Mouse (Mus musculus) gastrocnemius, postnatal 36 days (tissue): ENCODE data around the gene 6330409D20Rik. TPM values are rescaled to one million over a fixed set of nuclear protein-coding genes. Genes with fewer than 3 reads are reported as not detected.

Experiments used
- DNase-seq, 2 experiments: peaks; one replicate each; pipeline ENCODE4 v3.0.0; 2022
- intact Hi-C: fragments of 180-260 bp; cut with DNase I; formaldehyde crosslinking; loops from one replicate; pipeline ENCODE4 v1.15.1; 2025
- total RNA-seq, 2 experiments: library from RNA; stranded (reverse); gene quantifications; 2 replicates each; pipeline ENCODE4 v1.2.3; 2021

Gene 6330409D20Rik
- total RNA-seq, 2 experiments from 2014 or later = not detected

DNA sequence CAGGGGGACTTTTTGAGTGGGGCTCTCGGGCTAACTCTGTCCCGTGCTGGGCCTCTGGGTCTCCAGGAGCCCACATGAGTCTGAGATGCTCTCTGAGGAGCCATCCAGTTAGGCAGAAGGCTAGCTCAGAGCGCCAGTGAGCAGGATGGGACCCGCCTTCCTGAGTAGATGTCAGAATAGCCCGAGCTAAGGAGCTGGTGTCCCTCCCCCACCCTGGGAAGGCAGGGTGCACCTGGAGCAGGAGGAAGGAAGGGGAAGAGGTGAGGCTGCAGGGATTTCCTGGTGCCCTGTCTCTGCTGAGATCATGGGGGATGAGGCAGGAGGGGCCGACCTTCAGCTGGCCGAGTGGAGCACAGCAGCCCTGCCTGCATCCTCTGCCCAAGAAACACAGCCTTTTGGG, 12.4 kb downstream of the 6330409D20Rik start:
- DNase-seq = peak in 1 of 2 experiments; percentile 47
- intact Hi-C loops = no loop called here

- intact Hi-C loops = no loop called here
- peak; percentile 91 to 93 for DNase-seq
Measured at GRCm38 (mm10) chr2:32727435-32727834, 13.4 kb downstream of the 6330409D20Rik start.

- intact Hi-C loops = no loop called here
- no peak for DNase-seq
Measured at GRCm38 (mm10) chr2:32724832-32725790, 15.7 kb downstream of the 6330409D20Rik start.

- no peak for DNase-seq
- intact Hi-C loops = no loop called here
Measured at GRCm38 (mm10) chr2:32724149-32724548, 16.7 kb downstream of the 6330409D20Rik start.

- intact Hi-C loops = no loop called here
- no peak for DNase-seq
Measured at GRCm38 (mm10) chr2:32722581-32722980, 18.2 kb downstream of the 6330409D20Rik start.

DNA sequence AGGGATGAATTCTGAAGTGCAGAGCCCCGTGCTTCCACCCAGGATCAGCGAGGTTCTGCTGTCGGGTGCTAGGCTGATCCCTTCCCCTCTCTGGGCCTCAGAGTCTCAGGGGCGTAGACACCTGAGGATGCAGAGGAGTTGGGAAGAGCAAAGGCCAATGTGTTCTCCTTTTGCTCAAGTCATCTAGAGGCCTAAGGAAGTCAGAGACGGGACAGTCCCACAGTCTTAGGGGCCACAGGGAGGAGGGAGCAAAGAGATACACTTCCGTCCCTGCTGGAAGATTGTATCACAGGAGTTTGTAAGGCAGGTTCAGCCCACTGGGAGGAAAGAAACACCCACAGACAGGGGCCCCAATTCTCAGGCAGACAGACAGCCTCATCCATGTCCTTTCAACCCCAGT, 18.8 kb downstream of the 6330409D20Rik start:
- DNase-seq = no peak
- intact Hi-C loops = no loop called here

DNA sequence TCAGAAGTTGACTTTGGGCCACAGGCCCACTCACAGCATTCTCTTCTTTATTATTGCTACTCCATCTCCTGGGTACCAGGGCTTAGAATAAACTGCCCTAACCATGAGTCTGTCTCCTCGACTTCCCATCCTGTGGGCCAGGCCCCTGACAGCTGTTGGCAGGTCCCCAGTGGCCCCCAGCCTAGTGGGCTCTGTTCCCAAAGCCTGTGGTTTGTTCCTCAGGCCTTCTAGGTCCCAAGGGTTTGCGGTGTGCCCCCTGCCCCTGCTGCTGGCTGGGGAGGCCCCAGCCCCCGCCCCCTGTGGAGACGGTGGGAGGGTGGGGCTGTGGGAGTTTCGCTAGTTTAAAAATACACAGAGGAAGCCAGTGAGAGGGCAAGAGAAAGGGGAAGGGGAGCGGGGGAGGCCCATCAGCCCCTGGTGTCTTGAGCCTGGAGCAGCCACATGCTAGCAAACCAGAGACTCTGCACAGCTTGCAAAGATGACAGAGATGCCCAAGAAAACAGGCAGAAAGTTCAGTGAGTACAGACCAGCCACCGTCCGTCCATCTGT, 20.1 kb downstream of the 6330409D20Rik start, which contains the start of gene Sh2d3c:
Gene Sh2d3c (plus strand): TSS at position 375 of the 549 bp plus-strand sequence.
- intact Hi-C loops = no loop called here
- no peak for DNase-seq

- intact Hi-C loops = no loop called here
- no peak for DNase-seq
Measured at GRCm38 (mm10) chr2:32720053-32720452, 20.8 kb downstream of the 6330409D20Rik start.

- intact Hi-C loops = no loop called here
- DNase-seq = no peak
Measured at GRCm38 (mm10) chr2:32718761-32719160, 22.1 kb downstream of the 6330409D20Rik start.

DNA sequence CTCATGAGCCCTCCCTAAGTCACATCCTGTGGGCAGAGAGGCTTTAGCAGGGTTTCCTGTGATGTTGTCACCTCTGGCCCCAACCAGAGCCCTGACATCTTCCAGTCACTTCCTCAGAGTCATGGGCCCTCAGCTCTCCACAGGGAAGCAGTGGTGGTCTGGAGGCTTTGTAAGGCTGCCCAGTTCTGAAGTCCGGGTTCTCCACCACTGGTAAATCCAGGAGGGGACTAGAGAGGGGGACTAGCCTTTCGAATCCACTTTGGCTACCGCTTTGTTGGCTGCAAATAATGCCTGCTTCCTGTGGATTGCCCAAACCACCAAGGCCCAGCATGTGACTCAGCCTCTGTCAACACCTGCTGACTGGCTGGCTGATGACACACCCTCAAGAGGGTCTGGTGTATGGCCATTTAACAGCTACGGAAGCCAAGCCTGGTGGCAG, 25.8 kb downstream of the 6330409D20Rik start:
- no peak for DNase-seq
- intact Hi-C loops = loop anchor here (5.0 kb wide), 1 partner anchor 137 kb away; no protein-coding TSS in a partner anchor

GRCm38 (mm10) chr2:32714117-32714986, 26.5 kb downstream of the 6330409D20Rik start:
- intact Hi-C loops = loop anchor here (5.0 kb wide), 1 partner anchor 138 kb away; no protein-coding TSS in a partner anchor
- DNase-seq = no peak

DNA sequence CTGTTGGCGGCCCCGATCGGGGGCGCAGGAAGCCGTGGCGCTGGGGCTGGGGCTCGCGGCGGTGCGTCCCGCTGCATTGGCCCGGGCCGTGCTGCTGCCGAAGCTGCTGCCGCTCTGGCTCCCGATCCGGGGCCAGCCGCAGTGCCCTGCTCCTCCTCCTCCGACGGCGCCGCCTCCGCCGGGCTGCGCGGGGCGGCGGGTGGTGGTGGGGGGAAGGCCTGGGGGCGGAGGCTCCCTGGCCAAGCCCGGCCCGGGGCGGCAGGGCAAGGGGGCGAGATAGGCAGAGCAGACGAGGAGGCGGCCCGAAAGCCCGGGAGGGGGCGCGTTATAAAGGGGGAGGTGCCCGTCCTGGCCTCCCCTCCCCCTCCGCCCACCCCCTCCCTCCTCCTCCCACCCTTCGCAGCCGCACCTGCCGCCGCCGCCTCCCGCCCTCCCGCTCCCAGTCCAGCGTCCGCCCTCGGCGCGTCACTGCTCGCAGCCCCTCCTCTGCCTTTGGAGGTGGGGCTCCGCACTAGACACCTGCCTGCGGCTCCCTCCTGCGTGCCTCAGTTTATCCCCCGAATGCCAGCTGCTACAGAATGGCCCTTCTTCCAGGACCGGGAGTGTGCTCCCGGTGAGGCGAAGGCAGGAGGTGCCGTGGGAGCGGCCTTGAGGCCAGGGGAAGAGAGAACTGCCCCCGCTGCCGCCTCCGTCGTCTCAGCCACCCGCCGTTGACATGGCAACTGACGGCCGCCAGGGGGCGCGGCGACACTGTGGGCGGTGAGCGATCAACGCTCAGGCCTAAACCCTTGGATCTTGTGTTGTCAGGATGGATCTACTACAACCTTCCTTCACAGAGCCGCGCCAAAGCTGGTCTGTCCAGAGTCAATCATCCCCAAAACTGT, 27.6 kb downstream of the 6330409D20Rik start, which contains the start of gene Cdk9:
Gene Cdk9 (minus strand): TSS at position 143 of the 884 bp plus-strand sequence.
- intact Hi-C loops = loop anchor here (1.0 to 5.0 kb wide), 2 partner anchors 44 to 139 kb away; partner anchors contain the start of gene Tor2a
- DNase-seq = peak; percentile 85 to 96

- intact Hi-C loops = loop anchor here (5.0 kb wide), 1 partner anchor 140 kb away; no protein-coding TSS in a partner anchor
- DNase-seq = peak; percentile 94 to 96
Measured at GRCm38 (mm10) chr2:32712586-32712933, 28.3 kb downstream of the 6330409D20Rik start.

- intact Hi-C loops = loop anchor here (5.0 kb wide), 1 partner anchor 140 kb away; no protein-coding TSS in a partner anchor
- peak; percentile 60 to 64 for DNase-seq
Measured at GRCm38 (mm10) chr2:32712108-32712551, 28.7 kb downstream of the 6330409D20Rik start.

DNA sequence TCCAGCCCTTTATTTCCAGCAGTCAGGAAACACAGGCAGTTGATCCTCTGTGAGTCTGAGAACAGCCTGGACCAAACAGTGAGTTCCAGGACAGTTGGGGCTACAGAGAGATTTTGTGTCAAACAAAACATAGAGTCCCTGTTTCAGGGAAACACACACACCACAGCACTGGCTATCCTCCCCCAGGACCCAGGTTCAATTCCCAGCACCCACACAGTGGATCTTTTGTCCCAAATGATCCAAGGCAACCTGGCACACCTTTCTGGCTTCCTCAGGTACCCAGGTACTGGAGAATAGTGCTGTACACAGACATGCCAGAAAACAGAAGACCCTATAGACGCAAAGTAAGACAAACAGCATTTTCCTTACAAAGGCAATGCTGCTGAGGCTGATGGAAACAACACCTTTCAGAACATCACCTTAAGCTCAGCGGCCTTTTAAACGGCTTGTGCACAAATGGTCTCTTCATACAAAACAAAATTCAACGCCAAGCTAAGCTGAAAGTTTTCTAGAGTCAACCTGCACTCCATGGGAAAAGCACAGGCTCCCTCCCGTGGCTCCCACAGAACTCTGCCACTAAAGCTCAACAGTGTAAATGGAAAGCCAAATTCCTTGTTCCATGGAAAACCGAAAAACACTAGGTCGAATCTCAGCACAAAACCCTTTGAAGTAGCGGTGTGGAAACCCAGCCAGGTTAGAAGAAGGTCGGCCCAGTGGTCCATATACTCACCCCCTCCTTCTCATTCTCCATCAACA, 29.3 kb downstream of the 6330409D20Rik start:
- intact Hi-C loops = loop anchor here (5.0 kb wide), 1 partner anchor 141 kb away; no protein-coding TSS in a partner anchor
- no peak for DNase-seq

- intact Hi-C loops = loop anchor here (5.0 kb wide), 1 partner anchor 142 kb away; no protein-coding TSS in a partner anchor
- no peak for DNase-seq
Measured at GRCm38 (mm10) chr2:32710425-32710824, 30.4 kb downstream of the 6330409D20Rik start.

DNA sequence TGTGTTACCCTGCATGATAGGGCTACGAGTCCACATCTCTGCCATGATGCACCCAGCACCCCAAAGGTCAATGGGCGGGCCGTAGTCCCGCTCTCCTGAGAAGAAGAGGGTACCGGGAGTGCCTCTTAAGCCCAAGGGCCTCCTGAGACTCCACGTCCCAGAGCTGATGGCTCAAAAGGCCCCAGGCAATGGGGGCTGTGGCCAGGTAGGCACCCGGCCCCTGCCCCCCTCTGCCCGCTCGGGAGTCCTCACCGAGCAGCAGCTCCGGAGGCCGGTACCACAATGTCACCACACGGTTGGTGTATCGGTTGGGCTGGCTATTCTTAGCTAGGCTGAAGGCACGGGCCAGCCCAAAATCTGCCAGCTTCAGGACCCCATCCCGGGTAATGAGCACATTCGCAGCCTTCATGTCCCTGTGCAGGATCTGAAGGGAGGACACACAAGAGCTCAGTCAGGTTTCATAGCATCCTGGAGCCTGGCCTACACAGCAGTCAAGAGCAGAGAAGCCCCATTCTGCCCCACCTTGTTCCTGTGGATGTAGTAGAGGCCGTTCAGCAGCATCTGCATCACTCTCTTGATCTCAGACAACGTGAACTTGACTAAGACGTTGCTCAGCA, 31.2 kb downstream of the 6330409D20Rik start:
- no peak for DNase-seq
- intact Hi-C loops = loop anchor here (5.0 kb wide), 1 partner anchor 143 kb away; no protein-coding TSS in a partner anchor

DNA sequence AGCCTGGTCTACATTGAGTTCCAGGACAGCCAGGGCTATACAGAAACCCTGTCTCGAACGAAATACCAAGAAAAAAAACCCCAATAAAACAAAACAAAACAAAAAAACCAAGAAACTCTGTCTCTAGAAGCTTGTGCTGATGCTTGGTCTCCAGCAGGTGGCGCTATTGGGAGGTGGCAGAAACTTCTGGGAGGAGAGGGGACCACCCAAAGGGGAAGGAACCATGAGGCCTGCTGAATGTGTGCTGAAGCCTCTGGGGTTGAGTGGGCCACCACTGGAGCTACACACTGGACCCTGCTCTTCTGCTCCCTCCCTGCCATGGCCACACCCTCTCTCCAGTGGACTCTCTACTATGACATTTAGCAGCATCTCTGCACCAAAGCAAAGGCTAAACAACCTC, 32.2 kb downstream of the 6330409D20Rik start:
- intact Hi-C loops = no loop called here
- no peak for DNase-seq
